Mouse (Mus musculus) E14TG2a.4 (cell line): Measurements from ENCODE around the gene Lcn12.

Source experiments
- CTCF ChIP-seq: conservative IDR thresholded peaks from 2 replicates; pipeline ENCODE4 v1.5.1; 2014; ENCODE audit warnings: low read length
- NANOG ChIP-seq: IDR thresholded peaks from 2 replicates; pipeline ENCODE4 v1.6.1; 2014; ENCODE audit warnings: borderline replicate concordance, low read length, mixed read lengths
- POU5F1 ChIP-seq: IDR thresholded peaks from 2 replicates; pipeline ENCODE4 v1.6.1; 2014; ENCODE audit warnings: low read length, borderline replicate concordance

DNA sequence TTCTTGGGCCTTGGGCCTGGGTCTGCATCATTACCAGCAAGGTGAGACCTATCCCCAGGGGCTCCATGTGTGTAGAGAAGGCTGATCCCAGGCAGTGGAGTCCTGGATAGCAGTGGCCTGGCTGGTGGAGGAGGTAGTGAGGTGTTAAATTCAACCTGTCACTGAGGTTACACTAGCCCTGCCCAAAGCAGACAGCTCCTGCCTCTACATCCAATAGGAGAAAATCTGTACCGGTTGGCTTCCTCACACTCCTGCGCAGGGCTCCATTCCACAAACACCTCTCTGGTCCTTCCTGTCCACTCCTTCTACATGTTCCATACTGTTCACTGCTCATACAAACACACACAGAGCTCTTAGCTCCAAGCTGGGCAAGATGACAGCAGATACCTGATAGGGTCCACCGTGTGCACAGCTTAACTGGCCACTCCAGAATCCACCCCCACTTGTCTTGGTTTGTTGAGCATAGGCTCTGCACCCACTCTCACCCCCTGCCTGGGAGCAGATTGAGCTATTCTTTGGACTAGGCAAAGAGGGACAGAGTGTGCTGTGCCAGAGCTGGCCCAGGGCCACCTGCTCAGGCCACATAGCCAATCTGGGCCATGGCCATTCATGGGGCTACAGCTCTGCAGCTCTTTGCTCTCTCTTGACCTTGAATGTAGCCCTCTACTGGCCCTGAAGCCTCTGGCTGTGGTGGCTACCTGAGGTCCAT is 15.6 kb downstream of the Lcn12 start:
- TF ChIP-seq CTCF (no peak), NANOG (no peak), POU5F1 (no peak)
